Mouse (Mus musculus) frontal cortex, postnatal 36 days (tissue): ENCODE measurements around the gene Lrrc8c.

Experiments
- DNase-seq, 2 experiments: peaks; one replicate each; pipeline ENCODE4 v3.0.0; 2022; ENCODE audit warnings: low spot score in 2 of 2

Gene Lrrc8c

DNA sequence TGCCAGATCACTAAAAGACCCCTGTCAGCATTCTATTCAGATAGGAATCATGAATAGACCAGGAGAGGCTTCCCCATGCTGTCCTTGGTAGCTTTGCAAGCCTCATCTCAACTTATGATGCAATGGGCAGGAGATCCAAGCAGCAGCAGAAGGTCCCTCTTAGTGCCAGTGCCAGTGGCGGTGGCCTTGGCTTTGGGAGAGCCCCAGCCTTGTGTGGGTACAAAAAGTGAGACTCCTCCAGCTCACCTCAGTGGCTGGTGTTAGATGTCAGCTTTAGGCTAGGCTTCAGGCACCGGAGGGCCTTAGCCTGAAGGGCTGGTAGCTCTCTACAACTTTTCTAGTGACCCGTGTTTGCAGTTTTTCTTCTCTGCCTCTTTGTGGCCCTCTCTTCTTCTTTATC lies 18.1 kb upstream of the Lrrc8c start:
- no peak for DNase-seq

GRCm38 (mm10) chr5:105508813-105509212 lies 10.4 kb upstream of the Lrrc8c start:
- no peak for DNase-seq

- DNase-seq: no peak
These were observed 6.9 kb upstream of the Lrrc8c start for GRCm38 (mm10) chr5:105512297-105512696.

GRCm38 (mm10) chr5:105515532-105515931 lies 3.7 kb upstream of the Lrrc8c start:
- DNase-seq: no peak

DNA sequence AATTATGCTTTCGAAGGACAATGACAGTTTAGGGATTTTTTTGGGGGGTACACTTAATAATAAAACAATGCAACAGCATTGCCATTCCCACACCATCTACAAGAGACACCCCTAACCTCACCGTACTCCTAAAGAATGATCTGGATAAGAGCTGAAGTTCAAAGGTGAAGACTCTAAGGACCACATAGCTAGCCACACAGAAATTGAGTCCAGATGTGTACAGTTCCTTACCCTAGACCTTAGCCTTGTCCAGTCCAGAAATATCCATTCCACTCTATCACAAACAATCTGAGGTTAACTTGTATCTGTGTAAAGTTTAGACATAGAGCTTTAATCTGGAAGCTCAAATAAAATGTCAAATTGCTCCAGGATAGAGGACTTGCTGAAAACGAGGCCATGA lies 2.9 kb upstream of the Lrrc8c start:
- DNase-seq: no peak

- no peak for DNase-seq
These were observed 1.1 kb upstream of the Lrrc8c start for GRCm38 (mm10) chr5:105517992-105518625.

DNA sequence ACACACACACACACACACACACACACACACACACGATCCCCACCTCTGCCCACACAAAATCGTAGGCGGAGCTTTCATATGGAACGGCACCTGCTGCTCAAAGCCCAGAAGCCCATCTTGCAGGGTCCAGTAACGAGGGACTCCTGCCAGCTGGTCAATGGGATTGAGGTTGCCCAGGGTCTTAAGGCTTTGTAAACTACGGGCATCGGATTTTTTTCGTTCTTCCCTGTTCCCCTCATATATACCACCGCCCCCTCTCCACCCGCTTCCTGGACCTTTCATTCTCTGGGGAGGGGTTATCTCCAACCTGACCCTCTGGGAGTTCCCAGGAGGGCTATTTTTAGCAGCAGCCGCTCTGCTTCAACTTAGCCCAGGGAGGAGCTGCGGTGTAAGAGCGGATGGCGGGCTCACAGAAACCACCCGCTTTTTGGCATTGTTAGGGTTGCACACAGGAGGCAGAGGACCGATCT lies 527 bp upstream of the Lrrc8c start:
- peak in 1 of 2 experiments; percentile 33 for DNase-seq

- DNase-seq: peak; percentile 26 to 29
These were observed 750 bp downstream of the Lrrc8c start for GRCm38 (mm10) chr5:105519976-105520300.

- no peak for DNase-seq
These were observed 1.3 kb downstream of the Lrrc8c start for GRCm38 (mm10) chr5:105520442-105520965.

DNA sequence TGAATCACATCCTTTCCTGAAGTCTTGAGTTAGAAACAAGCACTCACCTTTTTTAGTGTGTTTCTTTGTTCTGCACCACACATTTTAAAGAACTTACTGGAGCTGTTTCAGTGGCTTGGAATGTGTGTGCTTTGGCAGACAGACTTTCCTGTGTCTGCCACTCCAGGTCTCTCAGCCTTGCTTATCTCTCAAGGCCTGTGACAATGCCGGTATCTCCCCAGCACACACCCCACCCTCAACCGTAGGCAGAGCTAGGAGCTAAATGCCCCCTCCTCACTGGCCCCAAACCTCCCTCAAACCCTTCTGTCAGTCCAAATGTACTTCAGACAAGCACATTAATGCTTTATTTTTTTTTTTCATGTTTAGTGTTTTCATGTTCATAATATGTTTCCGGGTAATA lies 4.3 kb downstream of the Lrrc8c start:
- DNase-seq: no peak

DNA sequence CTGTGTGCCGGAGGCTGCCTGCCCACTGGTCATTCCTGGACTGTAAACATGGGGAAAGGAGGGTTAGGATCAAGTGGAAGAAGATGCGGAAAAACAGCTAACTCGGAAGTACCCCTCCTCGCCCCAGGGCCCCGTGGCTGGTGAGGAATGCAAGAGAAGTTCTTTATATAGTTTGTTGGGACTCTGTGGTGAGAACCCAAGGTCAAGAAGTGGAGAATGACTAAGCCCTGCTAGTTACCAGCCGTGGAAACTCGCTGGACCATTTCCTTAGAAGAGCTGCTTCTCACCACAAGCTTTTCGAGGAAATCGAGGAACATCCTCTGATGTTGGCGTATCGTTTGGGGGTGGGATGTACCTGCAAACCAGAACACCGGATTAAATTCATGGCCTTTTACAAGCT lies 5.8 kb downstream of the Lrrc8c start:
- DNase-seq: no peak

- no peak for DNase-seq
These were observed 7.0 kb downstream of the Lrrc8c start for GRCm38 (mm10) chr5:105526107-105526645.

DNA sequence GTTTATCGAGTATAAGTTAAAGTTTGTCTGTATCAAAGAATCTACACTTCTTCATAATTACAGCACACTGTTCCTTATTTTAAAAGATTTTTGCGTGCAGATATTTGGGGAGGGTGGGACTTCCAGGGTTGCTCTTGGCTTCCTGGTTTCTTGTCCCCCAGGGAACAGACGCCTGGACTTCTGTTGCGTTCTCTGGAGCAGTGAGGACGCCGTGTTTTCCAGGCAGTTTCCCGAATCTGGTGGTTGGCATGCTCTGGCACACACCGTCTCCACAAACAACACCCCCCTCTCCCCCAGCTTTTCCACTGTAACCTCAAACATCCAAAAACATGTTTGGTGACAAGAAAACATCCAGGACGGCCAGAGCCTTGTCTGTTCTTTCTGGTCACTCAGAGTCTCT lies 7.6 kb downstream of the Lrrc8c start:
- no peak for DNase-seq

DNA sequence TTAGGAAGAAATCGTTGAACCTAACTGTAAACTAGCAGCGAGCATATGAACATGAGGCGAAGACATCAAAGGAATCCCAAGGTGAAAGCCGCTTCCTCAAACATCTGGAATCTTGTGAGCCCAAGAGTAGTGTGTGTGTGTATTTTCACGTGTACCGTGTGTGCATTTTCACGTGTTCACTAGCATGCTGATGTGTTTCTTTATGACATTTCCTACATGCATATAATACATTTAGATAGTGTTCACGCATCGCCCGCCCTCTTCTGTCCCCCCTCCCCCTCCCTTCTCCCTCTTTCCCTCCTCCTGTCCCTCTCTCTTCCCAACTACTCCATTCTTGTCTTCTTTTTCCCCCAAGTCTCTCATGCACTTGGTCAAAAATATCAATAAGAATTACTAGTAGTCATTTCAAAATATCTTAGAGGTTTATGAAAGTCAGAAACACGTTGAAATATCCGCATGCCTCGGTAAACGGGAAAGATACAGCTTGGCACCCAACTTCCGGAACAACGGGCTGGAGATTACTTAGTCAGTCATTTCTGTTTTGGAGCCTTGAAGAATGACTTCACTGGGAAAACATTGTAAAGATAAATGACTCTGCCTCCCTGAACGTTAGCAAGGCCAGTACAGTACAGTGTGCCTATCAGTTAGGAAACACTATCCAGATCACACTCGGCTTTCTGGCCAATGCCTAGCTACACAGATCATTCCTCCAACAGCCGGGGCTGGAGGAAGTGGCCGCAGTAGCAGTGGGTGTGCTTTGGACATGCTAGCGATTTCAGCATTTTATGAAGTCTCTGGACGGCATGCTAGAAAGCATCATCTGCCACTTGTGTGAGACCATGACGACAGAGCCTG lies 8.5 kb downstream of the Lrrc8c start:
- DNase-seq: no peak

DNA sequence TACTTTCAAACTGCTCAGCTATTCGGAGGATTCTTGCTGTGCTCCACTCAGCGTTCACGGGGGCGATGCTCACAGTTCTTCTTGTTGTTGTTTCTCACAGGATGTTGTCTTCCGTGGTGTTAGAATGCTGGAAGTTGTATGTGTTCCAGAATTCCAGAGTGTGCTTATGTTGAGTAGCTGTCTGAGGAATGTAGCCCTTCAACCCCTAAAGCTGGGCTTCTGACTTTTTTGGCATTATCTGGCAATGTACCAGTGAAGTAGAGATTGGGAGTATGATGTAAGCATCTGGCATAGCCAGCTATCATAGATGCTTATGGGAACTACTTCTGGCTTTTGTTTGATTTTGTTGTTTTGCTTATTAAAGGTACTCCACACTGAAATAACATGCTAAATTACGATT lies 11.4 kb downstream of the Lrrc8c start:
- no peak for DNase-seq

DNA sequence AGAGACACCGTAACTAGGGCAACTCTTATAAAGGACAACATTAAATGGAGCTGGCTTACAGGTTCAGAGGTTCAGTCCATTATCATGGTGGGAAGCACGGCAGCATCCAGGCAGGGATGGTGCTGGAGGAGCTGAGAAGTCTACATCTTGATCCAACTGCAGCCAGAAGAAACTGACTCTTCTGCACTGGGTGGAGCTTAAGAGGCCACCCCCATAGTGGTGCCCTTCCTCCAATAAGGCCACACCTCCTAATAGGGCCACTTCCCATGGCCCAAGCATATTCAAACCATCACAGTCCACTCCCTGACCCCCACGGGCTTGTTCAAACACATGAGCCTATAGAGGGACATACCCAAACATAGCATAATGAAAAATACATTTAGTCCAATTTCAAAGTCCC lies 16.0 kb downstream of the Lrrc8c start:
- DNase-seq: no peak

GRCm38 (mm10) chr5:105536172-105536571 lies 17.0 kb downstream of the Lrrc8c start:
- DNase-seq: no peak

- no peak for DNase-seq
These were observed 18.0 kb downstream of the Lrrc8c start for GRCm38 (mm10) chr5:105537101-105537723.

DNA sequence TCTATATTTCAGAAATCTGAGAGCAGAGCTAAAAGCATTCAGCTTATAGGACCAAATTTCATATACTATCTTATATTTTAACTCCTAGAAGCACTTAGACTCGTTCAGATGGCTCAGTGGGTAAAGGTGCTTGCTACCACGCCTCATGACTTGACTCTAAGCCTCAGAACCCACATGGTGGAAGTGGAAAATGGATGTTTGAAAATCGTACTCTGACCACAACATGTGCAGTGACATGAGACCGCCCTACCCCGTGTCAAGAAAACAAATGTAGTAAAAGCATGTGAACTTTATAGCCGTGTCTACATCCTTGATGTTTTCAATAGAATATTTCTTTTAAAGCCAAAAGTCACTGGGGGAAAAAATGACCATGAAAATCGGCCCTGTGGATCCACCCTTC lies 21.9 kb downstream of the Lrrc8c start:
- no peak for DNase-seq

DNA sequence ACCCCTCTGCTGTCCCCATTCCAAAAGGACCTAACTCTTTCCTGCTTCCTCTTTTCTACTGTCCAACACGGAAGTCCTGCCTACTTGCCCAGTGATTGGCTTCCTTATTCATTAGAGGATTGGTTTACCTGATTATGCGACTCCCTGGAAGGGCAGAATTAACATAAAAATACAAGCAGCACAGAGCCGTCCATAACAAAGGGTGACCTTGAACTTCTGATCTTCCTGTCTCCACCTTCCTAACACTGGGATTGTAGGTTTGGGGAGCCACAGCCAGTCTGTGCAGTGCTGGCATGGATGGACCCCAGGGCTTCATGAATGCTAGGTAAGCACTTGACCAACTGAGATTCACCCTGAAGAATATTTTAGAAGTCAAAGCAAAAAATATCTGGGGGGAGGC lies 25.9 kb downstream of the Lrrc8c start:
- DNase-seq: no peak

- no peak for DNase-seq
These were observed 27.9 kb downstream of the Lrrc8c start for GRCm38 (mm10) chr5:105547115-105547514.

- no peak for DNase-seq
These were observed 32.6 kb downstream of the Lrrc8c start for GRCm38 (mm10) chr5:105551808-105552207.
